Mouse (Mus musculus): ENCODE data around the gene Gm5941. TPM values are rescaled to one million over a fixed set of nuclear protein-coding genes. Genes with fewer than 3 reads are reported as not detected.
"Not testable (repeated sequence)": the region's sequence is repeated elsewhere in the genome, so short reads cannot be mapped to it uniquely, and the experiment has no call there.

The Gm5941 gene
- polyA plus RNA-seq (2015; fragmentation: Nextera tagmentation; extraction: Ambion mirVana), result not detected in 2 replicates

GRCm38 (mm10) chrX:92489649-92490048, at the start of gene Gm5941:
Gene Gm5941 (plus strand): TSS chrX:92489949.
- not testable (repeated sequence) for H3K36me3 ChIP-seq (ENCODE audit: insufficient read depth, low read length); H3K4me3 ChIP-seq (replicated peaks; ENCODE audit: low read depth, low read length); H3K9ac ChIP-seq (ENCODE audit: low read depth, low read length); H3K4me1 ChIP-seq (replicated peaks; ENCODE audit: insufficient read depth, low read length); ATAC-seq (replicated peaks; ENCODE audit: low FRiP score, low read depth); H3K9me3 ChIP-seq (replicated peaks; ENCODE audit: low read length); H3K27ac ChIP-seq; H3K27me3 ChIP-seq (ENCODE audit: insufficient read depth, low read length); DNase-seq (ENCODE audit: low spot score); H3K4me2 ChIP-seq (ENCODE audit: low read length)
- WGBS, result 87% methylated on average over 4 of the region's 4 CpGs

GRCm38 (mm10) chrX:92460496-92460895, 29.3 kb upstream of the Gm5941 start:
- Histone ChIP-seq H3K27ac (no peak overlapping the region), H3K4me2 (ENCODE audit: low read length) (no peak overlapping the region), H3K4me3 (replicated peaks; ENCODE audit: low read depth, low read length) (no peak overlapping the region), H3K36me3 (ENCODE audit: insufficient read depth, low read length) (no peaks in the 10 kb centered on the region), H3K27me3 (ENCODE audit: insufficient read depth, low read length) (no peaks in the 10 kb centered on the region), H3K9me3 (replicated peaks; ENCODE audit: low read length) (no peaks in the 10 kb centered on the region), H3K9ac (ENCODE audit: low read depth, low read length) (no peak overlapping the region), H3K4me1 (replicated peaks; ENCODE audit: insufficient read depth, low read length) (no peaks in the 10 kb centered on the region)
- no peak for ATAC-seq (replicated peaks; ENCODE audit: low FRiP score, low read depth)
- WGBS, result 47% methylated on average over 3 of the region's 3 CpGs
- DNase-seq (ENCODE audit: low spot score), result peak; percentile 3
- TF ChIP-seq CTCF (IDR thresholded peaks at IDR 0.05; ENCODE audit: low read depth), result peak; percentile 49

DNA sequence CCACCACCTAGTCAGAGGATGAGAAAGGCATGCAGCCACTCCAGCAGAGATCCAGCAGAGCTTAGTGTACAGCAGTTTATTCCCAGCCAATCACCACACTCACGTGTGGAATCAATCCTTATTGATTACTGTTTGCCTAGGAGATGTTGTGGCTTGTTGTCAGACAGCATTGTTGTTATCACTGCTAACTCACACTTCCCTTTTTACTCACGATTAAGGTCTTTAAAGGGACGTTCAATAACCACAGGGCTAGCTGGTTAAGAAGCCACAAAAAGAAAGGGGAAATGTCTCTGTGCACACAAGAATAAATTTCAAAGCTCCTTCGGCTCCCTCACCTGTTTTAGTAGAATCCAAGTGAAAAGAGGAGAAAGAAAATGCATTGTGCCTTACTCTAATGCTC, 25.0 kb upstream of the Gm5941 start:
- no peak overlapping the region for H3K4me3 ChIP-seq (replicated peaks; ENCODE audit: low read depth, low read length)
- H3K36me3 ChIP-seq (ENCODE audit: insufficient read depth, low read length), result no peaks in the 10 kb centered on the region
- no peak overlapping the region for H3K9ac ChIP-seq (ENCODE audit: low read depth, low read length)
- H3K4me1 ChIP-seq (replicated peaks; ENCODE audit: insufficient read depth, low read length), result no peaks in the 10 kb centered on the region
- no peak for DNase-seq (ENCODE audit: low spot score)
- ATAC-seq (replicated peaks; ENCODE audit: low FRiP score, low read depth), result no peak
- no peak overlapping the region for H3K27ac ChIP-seq
- H3K9me3 ChIP-seq (replicated peaks; ENCODE audit: low read length), result no peaks in the 10 kb centered on the region
- no peaks in the 10 kb centered on the region for H3K27me3 ChIP-seq (ENCODE audit: insufficient read depth, low read length)
- 59% methylated on average over 4 of the region's 4 CpGs for WGBS
- no peak overlapping the region for H3K4me2 ChIP-seq (ENCODE audit: low read length)
- TF ChIP-seq CTCF (IDR thresholded peaks at IDR 0.05; ENCODE audit: low read depth), result no peak

GRCm38 (mm10) chrX:92498254-92498653, 8.5 kb downstream of the Gm5941 start:
- no peak overlapping the region for H3K4me3 ChIP-seq (replicated peaks; ENCODE audit: low read depth, low read length)
- H3K36me3 ChIP-seq (ENCODE audit: insufficient read depth, low read length), result no peaks in the 10 kb centered on the region
- no peaks in the 10 kb centered on the region for H3K27me3 ChIP-seq (ENCODE audit: insufficient read depth, low read length)
- H3K4me1 ChIP-seq (replicated peaks; ENCODE audit: insufficient read depth, low read length), result no peaks in the 10 kb centered on the region
- ATAC-seq (replicated peaks; ENCODE audit: low FRiP score, low read depth), result no peak
- no peak overlapping the region for H3K27ac ChIP-seq
- DNase-seq (ENCODE audit: low spot score), result no peak
- H3K9me3 ChIP-seq (replicated peaks; ENCODE audit: low read length), result no peaks in the 10 kb centered on the region
- no peak overlapping the region for H3K4me2 ChIP-seq (ENCODE audit: low read length)
- 39% methylated on average over 1 of the region's 1 CpGs for WGBS
- TF ChIP-seq CTCF (IDR thresholded peaks at IDR 0.05; ENCODE audit: low read depth), result no peak
- no peak overlapping the region for H3K9ac ChIP-seq (ENCODE audit: low read depth, low read length)

DNA sequence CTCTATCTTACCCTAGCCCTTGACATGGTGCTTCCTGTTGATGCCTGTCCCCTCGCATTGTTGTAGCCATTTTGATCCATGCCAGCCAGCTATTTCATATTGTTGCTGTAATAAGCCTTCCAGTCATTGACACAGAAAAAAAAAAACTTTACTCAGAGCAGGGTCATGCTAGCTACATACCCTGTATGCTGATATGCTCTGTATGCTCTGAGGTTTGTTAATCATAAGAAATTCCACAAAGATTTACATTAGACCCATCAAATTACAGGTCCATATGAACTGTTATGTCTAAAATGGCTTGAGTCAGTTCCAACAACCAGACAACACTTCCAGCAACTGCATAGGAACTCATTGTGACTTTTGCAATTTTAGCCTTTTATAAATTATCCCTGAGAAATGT, 38.1 kb downstream of the Gm5941 start:
- H3K27me3 ChIP-seq (ENCODE audit: insufficient read depth, low read length), result no peaks in the 10 kb centered on the region
- H3K9ac ChIP-seq (ENCODE audit: low read depth, low read length), result no peak overlapping the region
- no peak for ATAC-seq (replicated peaks; ENCODE audit: low FRiP score, low read depth)
- no peaks in the 10 kb centered on the region for H3K36me3 ChIP-seq (ENCODE audit: insufficient read depth, low read length)
- TF ChIP-seq CTCF (IDR thresholded peaks at IDR 0.05; ENCODE audit: low read depth), result no peak
- H3K27ac ChIP-seq, result no peak overlapping the region
- WGBS, result 85% methylated on average over 1 of the region's 1 CpGs
- no peak overlapping the region for H3K4me3 ChIP-seq (replicated peaks; ENCODE audit: low read depth, low read length)
- no peaks in the 10 kb centered on the region for H3K4me1 ChIP-seq (replicated peaks; ENCODE audit: insufficient read depth, low read length)
- no peak for DNase-seq (ENCODE audit: low spot score)
- H3K9me3 ChIP-seq (replicated peaks; ENCODE audit: low read length), result no peaks in the 10 kb centered on the region
- H3K4me2 ChIP-seq (ENCODE audit: low read length), result no peak overlapping the region

Other genes with a start within 250 kb of the Gm5941 start
- gene Mageb18, start 109.6 kb downstream of the Gm5941 start, polyA plus RNA-seq (2015; fragmentation: Nextera tagmentation; extraction: Ambion mirVana), result not detected in 2 replicates